Mouse (Mus musculus): ENCODE data around the gene Rpl37a.

- TF ChIP-seq CTCF (IDR thresholded peaks at IDR 0.05; ENCODE audit: extremely low read depth, insufficient read depth, insufficient read length, insufficient replicate concordance): no peak
- TF ChIP-seq POLR2A (IDR thresholded peaks at IDR 0.05; ENCODE audit: low read depth, low read length): no peak
Measured at GRCm38 (mm10) chr1:72715065-72715464, 4.0 kb downstream of the Rpl37a start.
